Mouse (Mus musculus) adipocyte (in vitro differentiated cells): ENCODE data around the gene Fam53b.
"Not testable (repeated sequence)": the region's sequence is repeated elsewhere in the genome, so short reads cannot be mapped to it uniquely, and the experiment has no call there.

Source experiments
- DNase-seq: peaks from one replicate; pipeline ENCODE4 v3.0.0-alpha.2; 2016; ENCODE audit warnings: low spot score

Gene Fam53b

GRCm38 (mm10) chr7:132681296-132681695 lies 132.4 kb downstream of the Fam53b start:
- DNase-seq, result no peak

- DNase-seq, result no peak
These were observed 134.1 kb downstream of the Fam53b start for GRCm38 (mm10) chr7:132679549-132679948.

- no peak for DNase-seq
These were observed 134.6 kb downstream of the Fam53b start for GRCm38 (mm10) chr7:132679117-132679516.

- no peak for DNase-seq
These were observed 137.8 kb downstream of the Fam53b start for GRCm38 (mm10) chr7:132675922-132676321.

- no peak for DNase-seq
These were observed 139.5 kb downstream of the Fam53b start for GRCm38 (mm10) chr7:132673931-132674755.

GRCm38 (mm10) chr7:132672481-132672959 lies 141.2 kb downstream of the Fam53b start:
- peak; percentile 84 for DNase-seq

- peak; percentile 35 for DNase-seq
These were observed 142.9 kb downstream of the Fam53b start for GRCm38 (mm10) chr7:132670863-132671165.

GRCm38 (mm10) chr7:132669999-132670862 lies 143.5 kb downstream of the Fam53b start:
- DNase-seq, result no peak

GRCm38 (mm10) chr7:132668604-132669003 lies 145.1 kb downstream of the Fam53b start:
- DNase-seq, result no peak

GRCm38 (mm10) chr7:132666516-132666915 lies 147.2 kb downstream of the Fam53b start:
- DNase-seq, result no peak

GRCm38 (mm10) chr7:132665664-132666382 lies 147.9 kb downstream of the Fam53b start:
- DNase-seq, result no peak

- DNase-seq, result no peak
These were observed 148.9 kb downstream of the Fam53b start for GRCm38 (mm10) chr7:132664815-132665214.

GRCm38 (mm10) chr7:132662831-132663230 lies 150.9 kb downstream of the Fam53b start:
- DNase-seq, result not testable (repeated sequence)
